Mouse (Mus musculus) left cerebral cortex, postnatal 36 days (tissue): ENCODE results near the gene Rgsl1. TPM values are rescaled to one million over a fixed set of nuclear protein-coding genes. Genes with fewer than 3 reads are reported as not detected.

Experiments used
- DNase-seq, 2 experiments: peaks; one replicate each; pipeline ENCODE4 v3.0.0; 2021 to 2022; ENCODE audit warnings: low spot score in 2 of 2, mixed read lengths in 1 of 2
- intact Hi-C: fragments of 180-260 bp; cut with DNase I; formaldehyde crosslinking; loops from one replicate; pipeline ENCODE4 v1.15.1; 2025
- total RNA-seq, 2 experiments: library from RNA; stranded (reverse); gene quantifications; 2 replicates each; pipeline ENCODE4 v1.2.3; 2021

The Rgsl1 gene
- total RNA-seq, 2 experiments from 2014 or later: 1.3 to 2.3 TPM

- intact Hi-C loops: loop anchor here (1.0 to 5.0 kb wide), 2 partner anchors 101 to 189 kb away; no protein-coding TSS in a partner anchor
- DNase-seq: no peak
Measured at GRCm38 (mm10) chr1:153746119-153746670, 97.7 kb downstream of the Rgsl1 start.

- DNase-seq: peak in 1 of 2 experiments; percentile 70
- intact Hi-C loops: loop anchor here (1.0 to 5.0 kb wide), 2 partner anchors 75 to 183 kb away; no protein-coding TSS in a partner anchor
Measured at GRCm38 (mm10) chr1:153742374-153743155, 101.4 kb downstream of the Rgsl1 start.

- DNase-seq: no peak
- intact Hi-C loops: loop anchor here (1.0 to 5.0 kb wide), 2 partner anchors 74 to 182 kb away; no protein-coding TSS in a partner anchor
Measured at GRCm38 (mm10) chr1:153741551-153742316, 102.2 kb downstream of the Rgsl1 start.

GRCm38 (mm10) chr1:153740775-153741400 is 103.1 kb downstream of the Rgsl1 start:
- intact Hi-C loops: loop anchor here (5.0 kb wide), 1 partner anchor 74 kb away; no protein-coding TSS in a partner anchor
- no peak for DNase-seq

GRCm38 (mm10) chr1:153740145-153740544 is 103.8 kb downstream of the Rgsl1 start, which contains the start of gene Rgs16:
Gene Rgs16 (plus strand): TSS chr1:153740349.
- intact Hi-C loops: loop anchor here (5.0 kb wide), 1 partner anchor 73 kb away; no protein-coding TSS in a partner anchor
- peak; percentile 58 to 61 for DNase-seq

GRCm38 (mm10) chr1:153739437-153740015 is 104.4 kb downstream of the Rgsl1 start:
- intact Hi-C loops: loop anchor here (5.0 kb wide), 1 partner anchor 72 kb away; no protein-coding TSS in a partner anchor

GRCm38 (mm10) chr1:153737101-153738085 is 106.5 kb downstream of the Rgsl1 start:
- no peak for DNase-seq
- intact Hi-C loops: no loop called here

More at GRCm38 (mm10) chr1:153739437-153740015, 104.4 kb downstream of the Rgsl1 start:
- no peak for DNase-seq

GRCm38 (mm10) chr1:153736096-153736495 is 107.8 kb downstream of the Rgsl1 start:
- intact Hi-C loops: no loop called here
- DNase-seq: no peak

GRCm38 (mm10) chr1:153734866-153735265 is 109.1 kb downstream of the Rgsl1 start:
- no peak for DNase-seq
- intact Hi-C loops: no loop called here

GRCm38 (mm10) chr1:153733181-153733580 is 110.8 kb downstream of the Rgsl1 start:
- DNase-seq: no peak
- intact Hi-C loops: no loop called here

- intact Hi-C loops: no loop called here
- peak in 1 of 2 experiments; percentile 35 for DNase-seq
Measured at GRCm38 (mm10) chr1:153730671-153731070, 113.3 kb downstream of the Rgsl1 start.

GRCm38 (mm10) chr1:153729806-153730205 is 114.1 kb downstream of the Rgsl1 start:
- DNase-seq: no peak
- intact Hi-C loops: no loop called here

Other genes starting within 250 kb of the Rgsl1 start
- gene Rgs8, start 191.1 kb downstream of the Rgsl1 start, total RNA-seq: 10 to 100 TPM; 61.6 to 65.5 TPM
- gene Rgs16, start 103.8 kb downstream of the Rgsl1 start, total RNA-seq: 1 to 10 TPM; 8.4 to 9.5 TPM
- 10 to 100 TPM; 10.1 to 10.6 TPM for gene Rnasel, start 94.7 kb downstream of the Rgsl1 start, total RNA-seq
- not detected for gene Teddm1b, start 30.2 kb upstream of the Rgsl1 start, total RNA-seq
- gene Teddm1a, start 47.6 kb upstream of the Rgsl1 start, total RNA-seq: not detected
- gene Glul, start 55.8 kb upstream of the Rgsl1 start, total RNA-seq: 1,000 to 10,000 TPM; 1,847 to 2,050 TPM
- 1 to 10 TPM; 3.6 to 3.9 TPM for gene Teddm2, start 56.1 kb upstream of the Rgsl1 start, total RNA-seq